Mouse (Mus musculus): ENCODE measurements around the gene Ada.

The Ada gene

GRCm38 (mm10) chr2:163728300-163728699 lies 21.7 kb downstream of the Ada start:
- no peak for DNase-seq

- DNase-seq, result no peak
Observed at GRCm38 (mm10) chr2:163726766-163727393, 23.2 kb downstream of the Ada start.

GRCm38 (mm10) chr2:163722550-163722949 lies 27.5 kb downstream of the Ada start:
- no peak for DNase-seq

GRCm38 (mm10) chr2:163719616-163720015 lies 30.4 kb downstream of the Ada start:
- DNase-seq, result no peak

GRCm38 (mm10) chr2:163718951-163719603 lies 31.0 kb downstream of the Ada start:
- peak; percentile 91 to 92 for DNase-seq

GRCm38 (mm10) chr2:163718526-163718925 lies 31.5 kb downstream of the Ada start:
- no peak for DNase-seq

GRCm38 (mm10) chr2:163716853-163717252 lies 33.2 kb downstream of the Ada start:
- DNase-seq, result no peak

- DNase-seq, result peak; percentile 32 to 36
Observed at GRCm38 (mm10) chr2:163716448-163716847, 33.6 kb downstream of the Ada start.

GRCm38 (mm10) chr2:163713340-163713739 lies 36.7 kb downstream of the Ada start:
- peak in 1 of 2 experiments; percentile 27 for DNase-seq

- peak in 1 of 2 experiments; percentile 33 for DNase-seq
Observed at GRCm38 (mm10) chr2:163712874-163713273, 37.2 kb downstream of the Ada start.

- DNase-seq, result no peak
Observed at GRCm38 (mm10) chr2:163712473-163712872, 37.6 kb downstream of the Ada start.

GRCm38 (mm10) chr2:163711368-163711868 lies 38.6 kb downstream of the Ada start:
- no peak for DNase-seq

GRCm38 (mm10) chr2:163710606-163711159 lies 39.4 kb downstream of the Ada start:
- peak; percentile 23 to 28 for DNase-seq

- DNase-seq, result peak; percentile 38 to 44
Observed at GRCm38 (mm10) chr2:163710000-163710399, 40.0 kb downstream of the Ada start.

- DNase-seq, result no peak
Observed at GRCm38 (mm10) chr2:163708763-163709250, 41.2 kb downstream of the Ada start.

GRCm38 (mm10) chr2:163708321-163708720 lies 41.7 kb downstream of the Ada start:
- no peak for DNase-seq

GRCm38 (mm10) chr2:163703599-163704260 lies 46.3 kb downstream of the Ada start:
- DNase-seq, result no peak

- peak; percentile 49 to 51 for DNase-seq
Observed at GRCm38 (mm10) chr2:163702921-163703320, 47.1 kb downstream of the Ada start.

- DNase-seq, result peak; percentile 43 to 50
Observed at GRCm38 (mm10) chr2:163702431-163702830, 47.6 kb downstream of the Ada start.

GRCm38 (mm10) chr2:163699078-163699780 lies 50.8 kb downstream of the Ada start:
- DNase-seq, result no peak

- peak in 1 of 2 experiments; percentile 34 for DNase-seq
Observed at GRCm38 (mm10) chr2:163697764-163698480, 52.1 kb downstream of the Ada start.

GRCm38 (mm10) chr2:163696763-163697162 lies 53.3 kb downstream of the Ada start:
- DNase-seq, result no peak
